Mouse (Mus musculus): ENCODE data around the gene E430018J23Rik.
"Not testable (repeated sequence)": the region's sequence is repeated elsewhere in the genome, so short reads cannot be mapped to it uniquely, and the experiment has no call there.

The E430018J23Rik gene

DNA sequence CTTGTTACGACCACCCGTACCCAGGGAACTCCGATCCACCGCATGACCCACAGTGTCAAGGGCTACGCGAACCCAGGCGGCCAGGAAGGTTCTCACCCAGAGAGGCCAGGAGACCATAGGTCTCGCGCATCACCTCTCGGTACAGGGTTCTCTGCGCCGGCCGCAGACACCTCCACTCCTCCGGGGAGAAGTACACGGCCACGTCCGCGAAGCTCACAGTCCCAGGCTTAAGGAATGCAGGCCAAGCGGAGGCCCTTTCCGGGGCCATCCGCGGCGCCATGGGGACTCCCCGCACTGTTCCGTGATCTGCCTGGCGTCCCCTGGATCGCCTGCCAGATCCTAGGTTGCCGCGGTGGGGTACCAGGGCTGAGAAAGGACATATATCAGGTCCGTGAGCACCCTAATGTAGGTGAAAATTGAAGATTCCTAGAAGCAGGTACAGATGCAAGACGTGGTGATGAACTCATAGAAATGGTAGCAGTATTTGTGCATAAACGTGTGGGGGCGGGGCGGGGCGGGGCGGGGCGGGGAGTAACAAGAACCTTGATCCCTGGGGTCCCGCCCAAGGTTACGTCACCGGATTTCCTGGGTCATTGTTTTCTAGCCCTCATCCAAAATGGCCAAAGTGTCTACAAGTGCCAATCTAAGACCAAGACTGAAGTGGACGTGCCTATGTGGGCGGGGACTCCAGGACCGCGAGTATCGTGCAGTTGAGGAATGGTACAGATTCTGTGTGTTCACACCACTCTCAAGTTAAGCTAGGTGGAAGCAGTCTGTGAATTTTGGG, at the start of gene E430018J23Rik:
Gene E430018J23Rik (minus strand): TSS at position 473 of the 787 bp plus-strand sequence.
- peak; percentile 96 for DNase-seq

GRCm38 (mm10) chr7:127437724-127438123, 44.3 kb upstream of the E430018J23Rik start:
- DNase-seq = no peak

DNA sequence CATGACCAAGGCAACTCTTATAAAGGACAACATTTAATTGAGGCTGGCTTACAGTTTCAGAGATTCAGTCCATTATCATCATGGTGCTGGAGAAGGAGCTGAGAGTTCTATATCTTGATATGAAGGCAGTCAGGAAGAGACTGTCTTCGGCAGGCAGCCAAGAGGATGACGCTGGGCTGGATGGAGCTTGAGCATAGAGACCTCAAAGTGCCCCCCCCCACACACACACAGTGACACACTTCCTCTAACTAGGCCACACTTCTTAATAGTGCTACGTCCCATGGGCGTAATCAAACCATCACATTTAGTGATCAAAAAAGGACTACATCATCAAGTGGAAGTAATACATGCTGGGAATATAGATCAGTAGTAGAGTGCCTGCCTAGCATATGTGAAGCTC, 41.8 kb upstream of the E430018J23Rik start:
- no peak for DNase-seq

DNA sequence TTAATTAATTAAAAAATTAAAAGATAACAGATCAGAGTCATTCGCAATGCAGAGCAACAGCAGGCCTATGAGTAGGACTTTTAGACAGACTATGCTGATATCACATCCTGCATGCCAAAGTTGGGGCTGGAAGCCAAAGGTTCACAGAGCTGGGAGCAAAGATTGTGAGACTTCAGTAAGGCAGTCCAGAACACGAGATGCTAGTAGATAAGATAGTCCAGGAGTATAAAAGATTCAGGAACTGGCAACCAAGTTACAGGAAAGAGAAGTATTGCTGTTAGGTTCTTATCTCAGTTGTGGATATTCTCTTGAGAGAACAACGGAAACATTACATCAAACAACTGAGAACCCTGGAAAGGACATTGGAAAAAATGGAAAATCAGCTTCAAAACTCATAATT, 32.9 kb upstream of the E430018J23Rik start:
- no peak for DNase-seq

- DNase-seq = no peak
These were observed 32.5 kb upstream of the E430018J23Rik start for GRCm38 (mm10) chr7:127425911-127426310.

- DNase-seq = no peak
These were observed 31.9 kb upstream of the E430018J23Rik start for GRCm38 (mm10) chr7:127425291-127425690.

DNA sequence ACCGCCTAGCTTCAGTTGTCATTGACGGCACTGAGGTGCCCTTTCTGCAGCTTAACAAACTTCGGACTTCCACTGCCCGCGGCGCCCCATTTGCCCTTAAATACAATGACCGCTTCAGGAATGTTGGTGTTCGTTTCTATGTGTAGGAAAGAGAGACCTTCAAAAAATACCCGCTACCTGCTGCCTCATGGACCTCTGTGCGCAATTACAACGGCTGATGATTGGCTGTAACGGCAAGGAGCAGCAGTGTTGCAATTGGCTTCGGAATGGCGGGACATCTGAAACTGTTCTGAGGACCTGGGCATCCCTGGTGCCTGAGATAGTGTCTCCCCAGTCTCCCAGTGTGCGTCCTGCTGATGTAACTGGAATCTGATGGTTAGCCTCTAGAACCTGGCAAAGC, 28.8 kb upstream of the E430018J23Rik start:
- peak; percentile 62 for DNase-seq

- DNase-seq = peak; percentile 94
These were observed 28.2 kb upstream of the E430018J23Rik start, which contains the start of gene Zfp688 for GRCm38 (mm10) chr7:127421388-127422191. Gene Zfp688 (minus strand): TSS chr7:127422068.

DNA sequence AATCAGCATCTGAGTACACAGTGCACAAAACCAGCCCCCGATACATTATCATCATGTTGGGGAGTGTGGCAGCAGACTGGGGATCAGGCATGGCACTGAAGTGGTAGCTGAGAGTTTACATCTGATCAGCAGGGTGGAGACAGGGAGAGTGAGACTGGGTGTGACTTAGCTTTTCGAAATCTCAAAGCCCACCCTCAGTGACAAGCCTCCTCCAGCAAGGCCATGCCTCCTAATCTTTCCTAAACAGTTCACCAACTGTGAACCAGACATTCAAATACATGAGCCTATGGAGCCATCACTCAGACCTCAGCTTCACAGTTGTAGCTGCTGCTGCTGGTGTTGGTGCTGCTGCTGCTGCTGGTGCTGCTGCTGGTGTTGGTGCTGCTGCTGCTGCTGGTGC, 18.0 kb upstream of the E430018J23Rik start:
- DNase-seq = no peak

- peak; percentile 83 for DNase-seq
These were observed 12.9 kb upstream of the E430018J23Rik start, which contains the start of gene Zfp764 for GRCm38 (mm10) chr7:127406002-127406987. Gene Zfp764 (minus strand): TSS chr7:127406822.

DNA sequence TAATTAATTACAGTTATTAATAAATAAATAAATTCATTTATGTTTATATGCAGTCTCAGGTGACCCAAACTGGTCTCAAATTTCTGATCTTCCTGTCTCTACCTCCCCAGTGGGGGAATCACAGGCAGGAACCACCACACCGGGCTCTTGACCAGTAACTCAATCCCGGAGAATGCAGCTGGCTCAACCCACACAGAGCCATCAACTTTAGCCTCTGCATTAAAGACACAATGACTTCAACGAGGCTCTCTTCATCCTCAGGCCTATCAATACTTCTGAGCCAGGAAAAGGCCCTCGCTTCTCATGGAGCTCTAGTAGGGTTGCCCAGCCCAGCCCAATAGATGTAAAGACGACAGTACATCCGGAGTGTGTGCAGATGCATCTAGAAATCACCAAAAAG, 10.7 kb upstream of the E430018J23Rik start:
- not testable (repeated sequence) for DNase-seq

GRCm38 (mm10) chr7:127402980-127403379, 9.6 kb upstream of the E430018J23Rik start:
- no peak for DNase-seq

DNA sequence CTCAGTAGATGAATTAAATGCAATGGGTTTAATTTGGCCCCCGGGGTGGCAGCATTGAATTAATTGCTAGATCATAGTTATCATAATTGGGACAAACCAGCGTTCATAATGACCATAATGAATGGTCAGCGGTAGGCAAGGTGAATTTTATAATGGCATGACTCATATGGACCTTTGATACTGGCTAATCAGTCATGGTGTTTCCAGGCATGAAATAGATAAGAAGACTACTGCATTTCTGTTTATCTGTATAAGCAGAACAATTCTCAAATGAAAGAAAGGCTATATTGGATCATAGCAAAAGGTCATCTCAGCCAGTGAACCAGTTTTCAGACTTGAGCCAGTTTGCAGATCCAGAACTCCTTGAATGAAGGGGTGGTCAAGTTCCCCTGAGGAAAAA, 6.9 kb upstream of the E430018J23Rik start:
- no peak for DNase-seq

DNA sequence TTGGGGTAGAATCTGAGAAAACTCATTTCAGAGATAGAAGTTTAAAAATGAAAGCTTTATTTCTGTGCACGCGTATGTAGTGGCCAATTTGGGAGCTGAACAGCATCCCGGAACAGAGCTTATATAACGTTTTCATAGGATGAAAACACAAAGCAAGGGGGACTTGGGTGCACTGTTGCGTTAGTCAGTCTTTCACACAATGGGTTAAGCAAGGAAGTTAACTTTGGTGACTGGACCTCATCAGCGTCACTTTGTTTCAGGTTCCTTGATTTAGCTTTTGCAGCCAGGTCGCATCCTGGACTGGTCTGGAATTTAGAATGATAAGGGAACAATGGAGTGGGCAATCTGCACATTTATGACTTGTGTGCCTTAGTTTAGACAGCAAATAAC, 510 bp upstream of the E430018J23Rik start:
- no peak for DNase-seq

DNA sequence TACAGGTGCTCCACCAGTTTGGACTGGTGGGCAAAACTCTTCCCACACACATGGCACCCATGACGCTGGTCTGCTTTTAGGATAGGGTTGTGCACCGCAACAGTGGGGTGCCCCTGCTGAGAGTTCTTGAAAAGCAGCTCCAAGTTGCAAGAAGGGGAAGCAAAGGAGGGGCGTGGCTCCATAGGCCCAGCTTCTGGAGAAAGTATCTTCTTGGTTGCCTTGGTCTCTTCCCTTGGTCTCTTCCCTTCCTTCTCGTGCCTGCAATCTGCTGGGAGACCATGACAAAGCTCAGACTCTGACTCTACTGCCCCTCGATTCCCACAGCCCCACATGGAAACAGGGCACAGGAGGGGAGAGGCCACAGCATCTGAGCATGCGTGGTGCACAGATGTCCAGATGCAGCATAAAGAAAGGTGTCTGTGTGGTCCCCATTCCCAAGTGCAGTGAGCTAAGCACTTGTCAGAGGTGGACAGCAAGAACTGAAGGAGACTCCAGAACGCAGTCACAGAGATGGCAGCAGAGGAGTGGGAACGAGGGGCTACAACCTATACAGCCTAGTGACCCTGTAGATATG, 1.1 kb downstream of the E430018J23Rik start:
- DNase-seq = no peak

DNA sequence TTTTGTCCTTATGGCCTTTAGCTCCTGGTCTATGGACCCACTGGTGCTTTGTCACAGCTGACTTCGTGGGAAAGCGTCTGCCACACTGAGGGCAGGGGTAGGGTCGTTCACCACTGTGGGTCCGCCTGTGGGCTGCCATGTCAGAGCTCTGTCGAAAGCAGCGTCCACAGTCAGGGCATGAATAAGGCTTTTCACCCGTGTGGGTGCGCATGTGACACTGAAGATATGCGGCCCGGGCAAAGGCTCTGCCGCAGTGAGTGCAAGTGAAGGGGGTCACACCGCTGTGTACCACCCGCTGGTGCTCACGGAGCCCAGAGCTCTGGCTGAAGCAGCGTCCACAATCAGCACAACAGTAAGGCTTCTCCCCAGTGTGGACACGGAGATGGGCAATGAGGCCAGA, 1.9 kb downstream of the E430018J23Rik start:
- no peak for DNase-seq

- no peak for DNase-seq
These were observed 3.1 kb downstream of the E430018J23Rik start for GRCm38 (mm10) chr7:127390306-127390705.

- DNase-seq = not testable (repeated sequence)
These were observed 5.2 kb downstream of the E430018J23Rik start for GRCm38 (mm10) chr7:127388201-127388600.

DNA sequence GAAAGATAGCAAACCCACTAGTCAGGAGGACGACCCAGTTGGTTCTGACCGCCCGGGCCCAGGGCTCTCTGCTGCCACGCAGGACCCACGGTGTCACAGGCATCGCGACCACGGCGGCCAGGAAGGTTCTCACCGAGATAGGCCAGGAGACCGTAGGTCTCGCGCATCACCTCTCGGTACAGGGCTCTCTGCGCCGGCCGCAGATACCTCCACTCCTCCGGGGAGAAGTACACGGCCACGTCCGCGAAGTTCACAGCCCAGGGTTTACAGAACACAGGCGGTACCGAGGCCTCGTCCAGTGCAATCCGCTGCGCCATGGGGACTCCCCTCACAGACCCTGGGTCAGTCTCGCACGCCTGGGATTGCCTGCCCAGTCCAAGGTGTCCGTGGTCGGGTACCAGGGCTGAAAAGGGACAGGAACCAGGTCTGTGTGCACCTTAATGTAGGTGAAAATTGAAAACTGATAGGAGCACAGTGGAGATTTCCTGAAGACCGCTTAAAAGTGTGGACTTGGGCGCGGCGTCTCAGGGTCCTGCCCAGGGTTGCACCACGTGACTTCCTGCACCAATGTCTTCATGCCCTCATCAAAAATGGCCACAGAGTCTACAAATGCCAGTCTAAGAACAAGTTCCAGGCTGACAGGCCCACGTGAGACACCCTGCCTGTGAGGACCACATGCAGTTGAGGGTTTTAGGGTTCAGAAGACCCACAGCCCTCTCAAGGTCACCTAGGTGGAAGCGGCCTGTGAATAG, 6.6 kb downstream of the E430018J23Rik start, which contains the start of gene 9130019O22Rik:
Gene 9130019O22Rik (minus strand): TSS at position 526 of the 752 bp plus-strand sequence.
- DNase-seq = peak; percentile 93

DNA sequence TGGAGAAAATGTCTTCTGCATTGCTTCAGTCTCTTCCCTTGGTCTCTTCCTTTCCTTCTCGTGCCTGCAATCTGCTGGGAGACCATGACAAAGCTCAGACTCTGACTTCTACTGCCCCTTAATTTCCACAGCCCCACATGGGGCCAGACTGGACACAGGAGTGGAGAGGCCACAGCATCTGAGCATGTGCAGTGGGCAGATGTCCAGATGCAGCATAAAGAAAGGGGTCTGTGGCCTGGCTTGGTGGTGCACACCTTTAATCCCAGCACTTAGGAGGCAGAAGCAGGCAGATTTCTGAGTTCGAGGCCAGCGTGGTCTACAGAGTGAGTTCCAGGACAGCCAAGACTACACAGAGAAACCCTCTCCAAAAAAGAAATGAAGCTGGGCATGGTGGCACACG, 7.9 kb downstream of the E430018J23Rik start:
- not testable (repeated sequence) for DNase-seq

DNA sequence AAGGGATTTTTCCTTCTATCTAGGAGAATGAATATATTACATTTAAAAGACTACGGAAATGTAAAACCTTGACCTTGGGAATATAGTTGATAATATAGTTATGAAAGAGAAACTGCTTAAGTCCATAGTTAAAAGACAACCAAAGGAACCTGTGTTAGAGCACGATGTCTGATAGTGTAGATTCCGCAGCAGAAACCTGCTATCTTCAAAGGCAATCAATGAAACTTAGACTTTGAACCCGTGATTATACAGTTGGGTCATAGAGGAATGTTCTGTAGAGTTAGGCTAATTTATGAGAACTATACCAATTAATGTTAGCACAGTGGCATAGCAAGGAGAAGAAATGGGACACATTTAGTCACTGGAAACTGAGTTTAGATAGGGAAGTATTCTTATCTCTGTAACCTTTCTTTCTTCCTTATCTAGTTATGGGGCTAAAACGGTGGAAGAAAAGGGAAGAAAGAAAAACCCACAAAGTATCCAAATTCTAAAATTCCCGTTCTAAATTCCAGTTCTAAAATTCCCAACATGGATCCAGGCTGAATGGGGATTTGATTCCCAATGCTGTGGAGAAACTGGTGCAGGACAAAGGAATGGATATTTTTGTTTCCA, 15.0 kb downstream of the E430018J23Rik start:
- no peak for DNase-seq
